Mouse (Mus musculus) small intestine, adult 2 months (tissue): ENCODE data around the gene Apaf1. TPM values are rescaled to one million over a fixed set of nuclear protein-coding genes. Genes with fewer than 3 reads are reported as not detected.

Experiments used
- H3K27ac ChIP-seq: fragments of 200-500 bp; 2 replicates; pipeline ENCODE4 v1.5.1; 2012; ENCODE audit warnings: low read depth, low read length, control low read depth, inconsistent platforms; ENCODE audit not compliant: insufficient read depth
- H3K27me3 ChIP-seq: fragments of 200-500 bp; 2 replicates; pipeline ENCODE4 v1.6.1; 2012; ENCODE audit warnings: mild to moderate bottlenecking, moderate library complexity, low read length, inconsistent platforms; ENCODE audit not compliant: control insufficient read depth, insufficient read depth
- H3K36me3 ChIP-seq: fragments of 200-500 bp; 2 replicates; pipeline ENCODE4 v1.6.1; 2012; ENCODE audit warnings: mild to moderate bottlenecking, low read length, control low read depth, inconsistent platforms; ENCODE audit not compliant: control insufficient read depth, insufficient read depth
- H3K4me1 ChIP-seq: fragments of 200-500 bp; 2 replicates; pipeline ENCODE4 v1.6.1; 2012; ENCODE audit warnings: low read length, inconsistent platforms, mixed read lengths; ENCODE audit not compliant: control insufficient read depth, insufficient read depth, insufficient read length
- H3K4me3 ChIP-seq: fragments of 200-500 bp; 2 replicates; pipeline ENCODE4 v1.5.1; 2012; ENCODE audit warnings: low read depth, mild to moderate bottlenecking, control low read depth, inconsistent platforms, low read length, moderate library complexity
- CTCF ChIP-seq: fragments of 200-500 bp; IDR thresholded peaks from 2 replicates; pipeline ENCODE4 v1.5.1; 2012; ENCODE audit warnings: low read depth, mild to moderate bottlenecking, control low read depth, inconsistent platforms, low read length, moderate library complexity, mixed read lengths; ENCODE audit not compliant: insufficient replicate concordance, insufficient read length; ENCODE audit errors: extremely low read depth
- POLR2A ChIP-seq: fragments of 200-500 bp; IDR thresholded peaks from 2 replicates; pipeline ENCODE4 v1.6.1; 2012; ENCODE audit warnings: low read depth, mild to moderate bottlenecking, control low read depth, inconsistent platforms, low read length, moderate library complexity
- whole genome bisulfite sequencing: fragments of 180-500 bp; shearing (Covaris S2); methylation state at CpG from one replicate; pipeline ENCODE4 v1.1.7; 2018; 5-methylcytosine and 5-hydroxymethylcytosine counted together
- polyA plus RNA-seq: library from polyadenylated mRNA; depleted of rRNA; stranded (reverse); fragments of >200 nt; gene quantifications from 2 replicates; pipeline ENCODE4 v1.2.3, GENCODE M21; 2012; rRNA removed

Apaf1 gene
- 8.4 and 13.1 TPM in 2 replicates for polyA plus RNA-seq

- peaks cover 13% of the 10 kb centered on the region for H3K36me3 ChIP-seq
- peak within 1 kb of the TSS; percentile 85 for H3K27ac ChIP-seq
- H3K4me1 ChIP-seq, result no peaks in the 10 kb centered on the region
- H3K4me3 ChIP-seq, result peak within 1 kb of the TSS; percentile 89
- H3K27me3 ChIP-seq, result no peaks in the 10 kb centered on the region
- WGBS, result under 1% methylated on average over 87 of the region's 87 CpGs
- TF ChIP-seq CTCF, result no peak
- TF ChIP-seq POLR2A, result peak; percentile 92
These were observed at the start of gene Apaf1, which contains the start of gene Ikbip for GRCm38 (mm10) chr10:91082550-91083392. Gene Apaf1, minus strand, starts transcription at chr10:91082770. Gene Ikbip, plus strand, starts transcription at chr10:91082940.

GRCm38 (mm10) chr10:91131565-91131964, 49.0 kb upstream of the Apaf1 start:
- 67% methylated on average over 1 of the region's 1 CpGs for WGBS
- Histone ChIP-seq H3K36me3 (no peaks in the 10 kb centered on the region), H3K4me1 (peaks cover 9% of the 10 kb centered on the region; the same call in 1 of the 2 replicates), H3K27ac (no peak overlapping the region), H3K27me3 (no peaks in the 10 kb centered on the region), H3K4me3 (no peak overlapping the region)
- TF ChIP-seq POLR2A, result no peak
- no peak for TF ChIP-seq CTCF

- no peaks in the 10 kb centered on the region for H3K36me3 ChIP-seq
- 97% methylated on average over 3 of the region's 3 CpGs for WGBS
- H3K27me3 ChIP-seq, result no peaks in the 10 kb centered on the region
- TF ChIP-seq POLR2A (no peak), CTCF (no peak)
- peaks cover 9% of the 10 kb centered on the region; the same call in 1 of the 2 replicates for H3K4me1 ChIP-seq
- H3K27ac ChIP-seq, result peak overlapping the region; percentile 34; the same call in 1 of the 2 replicates
- no peak overlapping the region for H3K4me3 ChIP-seq
These were observed 48.2 kb upstream of the Apaf1 start for GRCm38 (mm10) chr10:91130792-91131191.

GRCm38 (mm10) chr10:91128551-91129160, 46.1 kb upstream of the Apaf1 start:
- Histone ChIP-seq H3K4me3 (no peak overlapping the region), H3K36me3 (no peaks in the 10 kb centered on the region), H3K27me3 (no peaks in the 10 kb centered on the region), H3K27ac (no peak overlapping the region), H3K4me1 (peaks cover 7% of the 10 kb centered on the region; the same call in 1 of the 2 replicates)
- WGBS, result 86% methylated on average over 1 of the region's 1 CpGs
- no peak for TF ChIP-seq CTCF
- no peak for TF ChIP-seq POLR2A

GRCm38 (mm10) chr10:91127395-91127794, 44.8 kb upstream of the Apaf1 start:
- peaks cover 7% of the 10 kb centered on the region; the same call in 1 of the 2 replicates for H3K4me1 ChIP-seq
- H3K36me3 ChIP-seq, result no peaks in the 10 kb centered on the region
- TF ChIP-seq POLR2A (no peak), CTCF (no peak)

GRCm38 (mm10) chr10:91126618-91127355, 44.2 kb upstream of the Apaf1 start:
- H3K4me1 ChIP-seq, result peaks cover 7% of the 10 kb centered on the region; the same call in 1 of the 2 replicates
- no peaks in the 10 kb centered on the region for H3K27me3 ChIP-seq
- TF ChIP-seq POLR2A (no peak), CTCF (no peak)
- H3K36me3 ChIP-seq, result peaks cover 4% of the 10 kb centered on the region
- 75% methylated on average over 10 of the region's 10 CpGs for WGBS
- no peak overlapping the region for H3K4me3 ChIP-seq
- H3K27ac ChIP-seq, result peak overlapping the region; percentile 86

More at GRCm38 (mm10) chr10:91127395-91127794, 44.8 kb upstream of the Apaf1 start:
- Histone ChIP-seq H3K4me3 (no peak overlapping the region), H3K27ac (peak overlapping the region; percentile 90), H3K27me3 (no peaks in the 10 kb centered on the region)
- WGBS, result 22% methylated on average over 2 of the region's 2 CpGs
